Mouse (Mus musculus) gastrocnemius, postnatal 25 days (tissue): Measurements from ENCODE around the gene Lrrc26. TPM values are rescaled to one million over a fixed set of nuclear protein-coding genes. Genes with fewer than 3 reads are reported as not detected.
A peak's percentile ranks its signal among the peaks of the same experiment; 100 is the strongest.

Source experiments
- DNase-seq: peaks from one replicate; pipeline ENCODE4 v3.0.0; 2022
- total RNA-seq, 2 experiments: library from RNA; stranded (reverse); gene quantifications; 1 replicate in 1 of 2; 2 replicates in 1 of 2; pipeline ENCODE4 v1.2.3; 2021

Gene Lrrc26
- total RNA-seq, 2 experiments from 2014 or later: not detected

GRCm38 (mm10) chr2:25298046-25298445 is 8.3 kb downstream of the Lrrc26 start:
- DNase-seq: no peak

- DNase-seq: no peak
Observed at GRCm38 (mm10) chr2:25303452-25303851, 13.7 kb downstream of the Lrrc26 start.

- DNase-seq: no peak
Observed at GRCm38 (mm10) chr2:25303931-25304656, 14.4 kb downstream of the Lrrc26 start.

GRCm38 (mm10) chr2:25304657-25305541 is 15.2 kb downstream of the Lrrc26 start:
- DNase-seq: no peak

- no peak for DNase-seq
Observed at GRCm38 (mm10) chr2:25305587-25306359, 16.1 kb downstream of the Lrrc26 start.

- DNase-seq: no peak
Observed at GRCm38 (mm10) chr2:25310180-25310579, 20.5 kb downstream of the Lrrc26 start.

GRCm38 (mm10) chr2:25310969-25311368 is 21.3 kb downstream of the Lrrc26 start:
- no peak for DNase-seq

GRCm38 (mm10) chr2:25311491-25311891 is 21.8 kb downstream of the Lrrc26 start:
- DNase-seq: no peak

GRCm38 (mm10) chr2:25318119-25318966 is 28.6 kb downstream of the Lrrc26 start:
- DNase-seq: no peak

GRCm38 (mm10) chr2:25318971-25319773 is 29.5 kb downstream of the Lrrc26 start, which contains the start of gene Grin1:
Grin1 (minus strand) TSS chr2:25319187.
- peak; percentile 21 for DNase-seq

- no peak for DNase-seq
Observed at GRCm38 (mm10) chr2:25320084-25320483, 30.4 kb downstream of the Lrrc26 start.

- DNase-seq: no peak
Observed at GRCm38 (mm10) chr2:25326036-25326435, 36.3 kb downstream of the Lrrc26 start.

GRCm38 (mm10) chr2:25328440-25328839 is 38.7 kb downstream of the Lrrc26 start:
- no peak for DNase-seq

- DNase-seq: no peak
Observed at GRCm38 (mm10) chr2:25331470-25331869, 41.8 kb downstream of the Lrrc26 start.

- peak; percentile 97 for DNase-seq
Observed at GRCm38 (mm10) chr2:25332286-25333160, 42.8 kb downstream of the Lrrc26 start, which contains the start of gene Man1b1. Man1b1 (plus strand) TSS chr2:25332338.

- no peak for DNase-seq
Observed at GRCm38 (mm10) chr2:25333569-25333968, 43.9 kb downstream of the Lrrc26 start.

- no peak for DNase-seq
Observed at GRCm38 (mm10) chr2:25338303-25338702, 48.6 kb downstream of the Lrrc26 start.
